Mouse (Mus musculus) brown adipose tissue, adult 24 weeks (tissue): ENCODE measurements around the gene Ddr1. TPM values are rescaled to one million over a fixed set of nuclear protein-coding genes. Genes with fewer than 3 reads are reported as not detected.

Source experiments
- H3K27ac ChIP-seq: fragments of 200-500 bp; replicated peaks from 2 replicates; pipeline ENCODE4 v1.5.1; 2012; ENCODE audit warnings: low read depth, mild to moderate bottlenecking, low read length
- H3K4me1 ChIP-seq: fragments of 200-500 bp; 2 replicates; pipeline ENCODE4 v1.6.1; 2012; ENCODE audit warnings: low read length, mixed read lengths; ENCODE audit not compliant: control insufficient read depth, insufficient read depth, insufficient read length
- H3K4me3 ChIP-seq: fragments of 200-500 bp; 2 replicates; pipeline ENCODE4 v1.5.1; 2012; ENCODE audit warnings: low read depth, mild to moderate bottlenecking, low read length, moderate library complexity; ENCODE audit not compliant: insufficient read depth
- polyA plus RNA-seq: library from polyadenylated mRNA; stranded (reverse); fragments of >200 nt; gene quantifications from 2 replicates; pipeline ENCODE4 v1.2.4, GENCODE M21; 2012; ENCODE audit not compliant: missing spikeins, insufficient read depth, insufficient read length

Gene Ddr1
- polyA plus RNA-seq, 1 experiment = 4.5 TPM

DNA sequence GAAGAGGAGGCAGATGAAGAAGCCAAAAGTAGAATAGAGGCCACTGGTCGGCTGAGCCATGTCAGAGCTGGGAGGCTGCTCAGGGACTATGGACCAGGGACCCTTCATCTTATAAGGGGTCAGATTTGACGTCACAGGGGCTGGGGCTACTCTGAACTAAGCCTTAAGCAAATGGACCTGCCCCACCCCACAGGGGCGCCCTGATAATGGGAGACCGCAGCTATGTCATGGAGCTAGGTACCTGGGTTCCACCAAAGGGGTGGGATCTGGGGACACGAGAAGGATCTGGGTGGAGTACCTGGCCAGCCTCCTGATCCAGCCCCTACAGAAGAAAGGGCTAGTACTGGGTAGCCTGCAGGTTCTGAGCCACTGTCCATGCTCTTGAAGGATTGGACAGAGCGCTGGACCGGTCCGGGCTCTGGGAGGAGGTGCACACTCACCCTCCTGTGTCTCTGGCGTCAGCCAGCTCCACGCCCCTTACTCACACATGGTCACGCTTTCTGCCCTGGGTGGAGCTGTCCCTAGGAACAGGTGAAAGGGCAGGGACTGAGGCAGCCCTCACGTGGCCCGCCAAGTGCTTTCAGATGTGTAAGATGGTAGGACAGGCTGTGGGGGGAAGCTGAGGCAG is 60.7 kb downstream of the Ddr1 start, which contains the start of gene Mucl3:
Mucl3 (minus strand) TSS at position 87 of the 628 bp plus-strand sequence.
- no peaks in the 10 kb centered on the region for H3K4me1 ChIP-seq
- no peak within 1 kb of the TSS for H3K4me3 ChIP-seq
- H3K27ac ChIP-seq = no peak within 1 kb of the TSS

DNA sequence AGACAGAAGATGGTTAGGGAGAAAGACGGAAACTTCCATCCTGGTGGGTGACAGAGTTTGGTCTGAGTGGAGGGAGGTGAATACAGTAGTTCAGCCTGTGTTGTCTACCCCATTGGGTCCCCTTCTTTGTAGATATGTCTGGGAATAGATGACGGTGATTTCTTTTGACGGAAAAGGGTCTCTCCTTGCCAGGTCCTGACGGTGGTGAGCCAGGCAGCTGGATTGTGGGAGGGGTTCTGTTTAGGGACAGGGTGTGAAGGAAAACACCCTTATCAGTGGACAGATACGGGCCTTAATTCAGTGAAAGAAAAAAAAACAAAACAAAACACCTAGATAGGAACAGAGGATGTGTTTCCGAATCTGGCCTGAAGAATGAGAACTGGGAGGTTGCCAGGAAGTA is 65.1 kb downstream of the Ddr1 start:
- Histone ChIP-seq H3K4me1 (no peaks in the 10 kb centered on the region), H3K27ac (no peak overlapping the region), H3K4me3 (no peak overlapping the region)

DNA sequence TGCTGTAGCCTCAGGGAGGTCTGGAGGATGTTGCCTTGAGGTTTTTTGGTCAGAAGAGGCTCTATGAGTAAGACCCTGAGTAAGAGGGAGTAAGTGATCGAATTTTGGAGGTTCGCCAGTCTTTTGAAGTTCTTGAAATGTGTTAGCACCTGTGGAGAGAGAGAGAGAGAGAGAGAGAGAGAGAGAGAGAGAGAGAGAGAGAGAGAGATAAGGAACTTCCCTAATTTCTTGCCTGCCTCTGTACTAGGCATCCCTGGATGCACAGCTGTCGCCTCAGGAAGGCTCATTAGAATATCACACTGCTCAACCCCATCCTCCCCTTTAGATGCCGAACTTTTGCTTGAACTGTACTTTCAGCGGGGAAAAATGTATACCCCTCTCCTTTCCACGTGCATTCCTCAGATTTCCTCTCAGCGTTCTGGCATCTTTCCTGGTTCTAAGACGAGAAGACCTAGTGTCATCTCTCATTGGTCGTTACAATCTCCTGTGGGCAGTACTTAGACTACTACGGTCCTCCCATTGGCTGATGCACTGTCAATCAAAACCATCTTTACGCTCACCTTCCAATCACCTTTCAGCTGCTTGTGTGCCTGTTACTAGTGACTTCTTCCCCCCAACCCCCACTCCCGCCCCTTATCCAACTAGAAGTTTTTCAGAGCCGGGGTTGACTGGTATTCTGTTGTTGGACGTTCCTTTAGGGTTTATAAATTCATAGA is 65.8 kb downstream of the Ddr1 start:
- Histone ChIP-seq H3K4me3 (no peak overlapping the region), H3K27ac (no peak overlapping the region), H3K4me1 (no peaks in the 10 kb centered on the region)

DNA sequence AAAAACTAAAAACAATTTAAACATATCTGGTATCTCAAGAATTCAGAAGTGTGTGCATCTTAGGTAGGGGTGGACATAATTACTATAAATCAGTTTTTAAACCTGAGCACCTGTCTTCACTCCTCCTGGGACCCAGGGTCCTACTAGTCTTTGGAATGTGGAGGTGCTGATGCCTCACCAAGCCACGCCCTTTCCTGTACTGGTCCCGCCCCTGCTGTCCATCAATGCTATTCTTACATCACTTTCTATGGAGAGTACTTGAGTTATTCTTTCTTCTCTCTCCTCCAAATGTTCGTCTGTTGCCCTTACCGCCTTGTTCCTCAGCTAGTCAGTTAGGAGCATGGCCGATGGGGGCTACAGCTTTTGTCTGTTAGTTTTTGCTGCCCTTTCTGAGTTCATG is 68.1 kb downstream of the Ddr1 start:
- no peak overlapping the region for H3K4me3 ChIP-seq
- H3K4me1 ChIP-seq = no peaks in the 10 kb centered on the region
- H3K27ac ChIP-seq = no peak overlapping the region

DNA sequence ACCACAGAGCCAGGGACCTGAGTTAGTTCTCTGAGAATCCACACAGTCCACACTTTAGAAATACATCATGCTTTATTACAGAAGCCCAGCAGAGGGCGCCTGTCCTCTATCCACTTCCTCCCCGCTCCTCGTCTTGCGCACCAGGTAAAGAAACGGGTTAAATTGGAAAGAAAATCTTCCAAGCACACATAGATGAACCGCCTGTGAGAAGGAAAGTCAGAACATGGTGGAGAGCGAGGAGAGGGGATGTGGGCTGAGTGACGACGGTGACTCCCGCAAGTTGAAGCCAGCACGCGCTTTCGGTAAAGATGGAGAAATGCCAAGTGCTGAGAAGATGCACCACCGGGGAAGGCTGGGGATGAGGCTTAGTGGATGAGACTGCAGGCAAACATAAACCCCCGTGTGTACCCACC is 68.7 kb downstream of the Ddr1 start:
- peak overlapping the region; percentile 50 for H3K4me3 ChIP-seq
- H3K4me1 ChIP-seq = no peaks in the 10 kb centered on the region
- no peak overlapping the region for H3K27ac ChIP-seq

DNA sequence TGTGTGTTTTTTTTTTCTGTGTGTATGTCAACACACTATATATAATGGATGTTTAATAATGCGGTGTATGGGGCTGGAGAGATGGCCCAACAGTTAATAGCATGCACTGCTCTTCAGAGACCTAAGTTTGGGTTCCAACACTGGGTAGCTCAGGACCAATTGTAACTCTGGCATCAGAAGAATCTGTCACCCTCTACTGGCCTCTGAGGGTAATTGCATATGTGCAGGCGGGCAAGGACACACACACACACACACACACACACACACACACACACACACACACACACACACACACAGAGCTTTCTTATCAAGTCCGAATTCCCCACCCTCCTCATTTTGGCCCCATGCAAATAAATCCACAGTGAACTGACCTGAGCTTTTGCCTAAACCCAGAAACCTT is 69.2 kb downstream of the Ddr1 start:
- no peak overlapping the region for H3K4me3 ChIP-seq
- H3K27ac ChIP-seq = no peak overlapping the region
- H3K4me1 ChIP-seq = no peaks in the 10 kb centered on the region

DNA sequence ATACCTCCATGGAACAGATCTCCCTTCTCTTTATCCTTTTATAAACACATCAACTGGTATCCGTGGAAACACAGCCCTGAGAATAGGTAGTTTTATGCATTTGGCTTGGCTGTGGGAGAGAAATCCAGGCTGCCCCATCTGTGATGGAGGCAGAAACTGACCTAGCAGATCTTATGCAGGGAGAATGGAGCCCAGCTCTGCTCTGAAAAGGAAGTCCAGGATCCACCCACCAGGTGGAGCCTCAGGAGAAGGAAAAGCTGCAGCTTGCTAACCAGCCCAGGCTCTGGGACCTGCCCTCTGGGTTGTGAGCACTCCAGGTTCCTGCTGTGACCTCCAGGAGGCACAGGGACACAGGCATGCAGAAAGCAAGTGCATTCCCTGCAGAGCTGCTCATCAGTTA is 70.4 kb downstream of the Ddr1 start:
- H3K27ac ChIP-seq = no peak overlapping the region
- H3K4me1 ChIP-seq = no peaks in the 10 kb centered on the region
- H3K4me3 ChIP-seq = no peak overlapping the region

Other genes with a start within 250 kb of the Ddr1 start
- gene H2-Q10, start 234.5 kb downstream of the Ddr1 start, polyA plus RNA-seq = 164 and 201 TPM in 2 replicates
- gene Pou5f1, start 198.6 kb downstream of the Ddr1 start, polyA plus RNA-seq = not detected in 2 replicates
- 1.1 and 3.6 TPM in 2 replicates for gene Tcf19, start 187.8 kb downstream of the Ddr1 start, polyA plus RNA-seq
- gene Cchcr1, start 187.5 kb downstream of the Ddr1 start, polyA plus RNA-seq = 0.88 and 2.3 TPM in 2 replicates
- not detected in 2 replicates for gene Psors1c2, start 171.4 kb downstream of the Ddr1 start, polyA plus RNA-seq
- gene Cdsn, start 152.5 kb downstream of the Ddr1 start, polyA plus RNA-seq = 19.7 TPM in 2 replicates
- not detected in 2 replicates for gene 2300002M23Rik, start 137.2 kb downstream of the Ddr1 start, polyA plus RNA-seq
- not detected in 2 replicates for gene Sfta2, start 103.1 kb downstream of the Ddr1 start, polyA plus RNA-seq
- gene Gm9573, start 78.0 kb downstream of the Ddr1 start, polyA plus RNA-seq = not detected in 2 replicates
- not detected in 2 replicates for gene Mucl3, start 60.9 kb downstream of the Ddr1 start, polyA plus RNA-seq
- 18.1 and 18.5 TPM in 2 replicates for gene Vars2, start 37.0 kb downstream of the Ddr1 start, polyA plus RNA-seq
- 16.3 and 19.0 TPM in 2 replicates for gene Gtf2h4, start 30.9 kb downstream of the Ddr1 start, polyA plus RNA-seq
- gene Ier3, start 117.1 kb upstream of the Ddr1 start, polyA plus RNA-seq = 19.2 and 52.4 TPM in 2 replicates
- gene Flot1, start 118.6 kb upstream of the Ddr1 start, polyA plus RNA-seq = 38.1 and 61.2 TPM in 2 replicates
- 32.5 and 58.6 TPM in 2 replicates for gene Tubb5, start 133.7 kb upstream of the Ddr1 start, polyA plus RNA-seq
- 3.0 and 3.3 TPM in 2 replicates for gene Mdc1, start 136.9 kb upstream of the Ddr1 start, polyA plus RNA-seq
- 1.4 and 2.8 TPM in 2 replicates for gene Nrm, start 156.7 kb upstream of the Ddr1 start, polyA plus RNA-seq
- gene Ppp1r18, start 161.0 kb upstream of the Ddr1 start, polyA plus RNA-seq = 7.4 and 8.8 TPM in 2 replicates
- gene Dhx16, start 175.2 kb upstream of the Ddr1 start, polyA plus RNA-seq = 17.0 and 26.4 TPM in 2 replicates
- gene 2310061I04Rik, start 192.8 kb upstream of the Ddr1 start, polyA plus RNA-seq = 125 and 142 TPM in 2 replicates
- gene Atat1, start 205.5 kb upstream of the Ddr1 start, polyA plus RNA-seq = 19.1 and 42.2 TPM in 2 replicates
- 111 and 132 TPM in 2 replicates for gene Mrps18b, start 211.8 kb upstream of the Ddr1 start, polyA plus RNA-seq
- gene Ppp1r10, start 211.8 kb upstream of the Ddr1 start, polyA plus RNA-seq = 13.4 and 49.3 TPM in 2 replicates